Mouse (Mus musculus) spleen, adult 2 months (tissue): Measurements from ENCODE around the gene Tmbim4. TPM values are rescaled to one million over a fixed set of nuclear protein-coding genes. Genes with fewer than 3 reads are reported as not detected.

Experiments
- DNase-seq, 2 experiments: peaks; one replicate each; pipeline versions ENCODE4 v3.0.0 to v3.0.0-alpha.2; 2012 to 2021; ENCODE audit warnings: low spot score in 2 of 2, low read depth in 1 of 2
- H3K27ac ChIP-seq: fragments of 200-500 bp; 2 replicates; pipeline ENCODE4 v1.5.1; 2012; ENCODE audit warnings: low read length, inconsistent platforms; ENCODE audit not compliant: insufficient read depth
- H3K27me3 ChIP-seq: fragments of 200-500 bp; 2 replicates; pipeline ENCODE4 v1.6.1; 2012; ENCODE audit warnings: mild to moderate bottlenecking, moderate library complexity, low read length, inconsistent platforms; ENCODE audit not compliant: control insufficient read depth, insufficient read depth
- H3K36me3 ChIP-seq: fragments of 200-500 bp; 2 replicates; pipeline ENCODE4 v1.6.1; 2012; ENCODE audit warnings: mild to moderate bottlenecking, low read length, inconsistent platforms; ENCODE audit not compliant: control insufficient read depth, insufficient read depth
- H3K4me1 ChIP-seq: fragments of 200-500 bp; 2 replicates; pipeline ENCODE4 v1.6.1; 2011; ENCODE audit warnings: inconsistent platforms; ENCODE audit not compliant: control insufficient read depth, insufficient read depth, insufficient read length
- H3K4me3 ChIP-seq: fragments of 200-500 bp; 2 replicates; pipeline ENCODE4 v1.5.1; 2011; ENCODE audit warnings: mild to moderate bottlenecking, inconsistent platforms; ENCODE audit not compliant: insufficient read depth, insufficient read length; ENCODE audit errors: extremely low read depth
- CTCF ChIP-seq: fragments of 200-500 bp; IDR thresholded peaks from 2 replicates; pipeline ENCODE4 v1.5.1; 2011; ENCODE audit warnings: mild to moderate bottlenecking, inconsistent platforms; ENCODE audit not compliant: insufficient read depth, insufficient read length, insufficient replicate concordance; ENCODE audit errors: extremely low read depth
- POLR2A ChIP-seq: fragments of 200-500 bp; IDR thresholded peaks from 2 replicates; pipeline ENCODE4 v1.6.1; 2011; ENCODE audit warnings: low read depth, low read length, inconsistent platforms
- WGBS: fragments of 180-500 bp; shearing (Covaris S2); methylation state at CpG from one replicate; pipeline ENCODE4 v1.1.7; 2018; 5-methylcytosine and 5-hydroxymethylcytosine counted together
- polyA plus RNA-seq: library from polyadenylated mRNA; depleted of rRNA; stranded (reverse); fragments of >200 nt; gene quantifications from 2 replicates; pipeline ENCODE4 v1.2.3, GENCODE M21; 2012

Tmbim4 gene
- polyA plus RNA-seq, 1 experiment, result 110 TPM

- DNase-seq, result no peak
- WGBS, result 84% methylated on average over 9 of the region's 9 CpGs
- no peak for TF ChIP-seq POLR2A
- no peak overlapping the region for H3K27ac ChIP-seq
- H3K27me3 ChIP-seq, result no peaks in the 10 kb centered on the region
- H3K4me3 ChIP-seq, result no peak overlapping the region
- H3K36me3 ChIP-seq, result peaks cover 2% of the 10 kb centered on the region; the same call in 1 of the 2 replicates
- H3K4me1 ChIP-seq, result no peaks in the 10 kb centered on the region
These were observed 35.5 kb downstream of the Tmbim4 start for GRCm38 (mm10) chr10:120236855-120237254.

GRCm38 (mm10) chr10:120238241-120238640 lies 36.9 kb downstream of the Tmbim4 start:
- Histone ChIP-seq H3K36me3 (no peaks in the 10 kb centered on the region), H3K4me3 (no peak overlapping the region), H3K4me1 (no peaks in the 10 kb centered on the region), H3K27ac (no peak overlapping the region), H3K27me3 (no peaks in the 10 kb centered on the region)
- 85% methylated on average over 8 of the region's 8 CpGs for WGBS
- DNase-seq, result no peak
- TF ChIP-seq POLR2A (no peak), CTCF (no peak)

GRCm38 (mm10) chr10:120239476-120239875 lies 38.1 kb downstream of the Tmbim4 start:
- TF ChIP-seq POLR2A (no peak), CTCF (no peak)
- Histone ChIP-seq H3K27me3 (no peaks in the 10 kb centered on the region), H3K4me3 (no peak overlapping the region), H3K27ac (no peak overlapping the region), H3K36me3 (no peaks in the 10 kb centered on the region), H3K4me1 (no peaks in the 10 kb centered on the region)
- no peak for DNase-seq
- 82% methylated on average over 6 of the region's 6 CpGs for WGBS

DNA sequence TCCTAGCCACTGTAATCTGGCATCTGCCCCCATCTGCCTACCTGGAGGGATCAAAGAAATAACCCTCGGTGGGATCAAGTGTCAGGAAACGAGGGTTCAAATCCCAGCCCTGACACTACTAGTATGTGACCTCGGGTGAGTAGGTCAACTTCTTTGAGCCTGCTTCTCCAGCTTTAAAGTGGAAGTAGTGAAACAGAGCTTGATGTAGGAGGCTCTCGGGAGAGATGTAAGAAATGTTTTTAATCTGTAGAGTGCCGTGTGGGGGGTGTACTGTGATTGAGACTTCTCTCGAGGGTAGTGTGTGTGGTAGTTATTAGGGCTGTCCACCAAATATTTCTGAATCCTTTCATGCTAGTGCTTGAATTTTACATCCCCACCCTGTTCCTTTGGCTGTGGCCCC lies 41.0 kb downstream of the Tmbim4 start:
- 75% methylated on average over 6 of the region's 6 CpGs for WGBS
- Histone ChIP-seq H3K27ac (no peak overlapping the region), H3K36me3 (no peaks in the 10 kb centered on the region), H3K4me1 (no peaks in the 10 kb centered on the region), H3K27me3 (no peaks in the 10 kb centered on the region), H3K4me3 (no peak overlapping the region)
- no peak for TF ChIP-seq CTCF
- no peak for TF ChIP-seq POLR2A
- DNase-seq, result no peak

DNA sequence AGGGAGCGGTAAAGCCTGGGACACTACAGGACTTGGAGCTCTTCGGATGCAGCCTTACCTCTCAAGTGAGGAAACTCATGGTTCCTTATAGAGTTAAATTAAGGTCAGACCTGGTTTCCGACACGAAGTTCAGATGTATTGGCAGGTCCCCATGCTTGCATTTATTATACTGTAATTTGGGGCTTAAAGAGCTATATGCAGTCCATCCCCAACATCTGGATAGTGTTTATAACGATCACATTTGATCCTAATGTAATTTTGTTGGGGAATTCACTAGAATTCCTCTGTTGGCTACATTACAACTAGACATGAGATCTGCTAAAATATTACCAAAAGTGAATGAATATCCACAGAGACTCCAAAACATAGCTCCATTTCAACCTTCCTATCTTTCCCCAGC lies 44.3 kb downstream of the Tmbim4 start:
- WGBS, result 90% methylated on average over 5 of the region's 5 CpGs
- no peak for TF ChIP-seq POLR2A
- no peak for TF ChIP-seq CTCF
- H3K4me3 ChIP-seq, result no peak overlapping the region

DNA sequence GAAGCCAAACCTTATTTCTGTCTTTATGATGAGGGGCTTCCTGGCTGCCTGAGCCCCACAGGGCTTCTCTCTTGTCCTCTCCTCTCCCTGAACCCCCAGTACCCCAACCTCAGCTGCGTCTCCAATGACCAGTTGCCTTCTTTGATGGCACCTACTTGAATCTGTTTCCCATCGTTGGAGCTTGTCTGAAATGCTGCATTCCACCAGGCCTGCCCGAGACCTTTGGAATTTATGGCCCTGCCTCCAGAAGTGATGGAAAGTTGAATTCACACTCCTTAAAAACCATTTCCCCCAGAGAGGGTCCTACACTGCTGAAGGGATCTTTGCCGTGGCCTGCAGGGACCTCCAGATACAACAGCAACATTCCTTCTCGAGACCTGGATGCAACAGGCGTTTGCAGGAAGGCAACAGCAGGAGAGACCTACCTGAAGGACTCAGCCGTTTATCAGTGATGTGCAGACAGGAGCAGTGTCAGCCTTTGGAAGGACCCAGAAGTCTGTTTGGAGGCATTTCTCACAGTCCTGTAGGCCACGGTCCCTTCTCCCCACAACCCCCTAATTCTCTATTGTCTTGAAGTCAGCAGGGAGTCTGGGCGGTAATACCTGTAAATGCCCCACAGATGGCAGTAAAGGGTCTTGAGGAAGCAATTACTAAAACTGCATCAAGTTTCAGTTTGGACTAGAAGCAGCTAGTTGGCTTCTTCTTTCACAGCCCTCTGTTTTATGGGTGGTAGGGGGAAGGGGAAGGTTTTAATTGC lies 45.8 kb downstream of the Tmbim4 start:
- Histone ChIP-seq H3K36me3 (no peaks in the 10 kb centered on the region), H3K27me3 (no peaks in the 10 kb centered on the region), H3K27ac (no peak overlapping the region), H3K4me3 (no peak overlapping the region), H3K4me1 (no peaks in the 10 kb centered on the region)
- WGBS, result 51% methylated on average over 9 of the region's 9 CpGs
- DNase-seq, result peak; percentile 60 to 76
- TF ChIP-seq POLR2A, result no peak
- TF ChIP-seq CTCF, result 0 out of 2 replicates have a peak, but pooled peaks have one; percentile 11

More for the DNA sequence above, 44.3 kb downstream of the Tmbim4 start:
- no peaks in the 10 kb centered on the region for H3K4me1 ChIP-seq
- no peaks in the 10 kb centered on the region for H3K36me3 ChIP-seq
- H3K27me3 ChIP-seq, result no peaks in the 10 kb centered on the region
- DNase-seq, result no peak
- H3K27ac ChIP-seq, result no peak overlapping the region

DNA sequence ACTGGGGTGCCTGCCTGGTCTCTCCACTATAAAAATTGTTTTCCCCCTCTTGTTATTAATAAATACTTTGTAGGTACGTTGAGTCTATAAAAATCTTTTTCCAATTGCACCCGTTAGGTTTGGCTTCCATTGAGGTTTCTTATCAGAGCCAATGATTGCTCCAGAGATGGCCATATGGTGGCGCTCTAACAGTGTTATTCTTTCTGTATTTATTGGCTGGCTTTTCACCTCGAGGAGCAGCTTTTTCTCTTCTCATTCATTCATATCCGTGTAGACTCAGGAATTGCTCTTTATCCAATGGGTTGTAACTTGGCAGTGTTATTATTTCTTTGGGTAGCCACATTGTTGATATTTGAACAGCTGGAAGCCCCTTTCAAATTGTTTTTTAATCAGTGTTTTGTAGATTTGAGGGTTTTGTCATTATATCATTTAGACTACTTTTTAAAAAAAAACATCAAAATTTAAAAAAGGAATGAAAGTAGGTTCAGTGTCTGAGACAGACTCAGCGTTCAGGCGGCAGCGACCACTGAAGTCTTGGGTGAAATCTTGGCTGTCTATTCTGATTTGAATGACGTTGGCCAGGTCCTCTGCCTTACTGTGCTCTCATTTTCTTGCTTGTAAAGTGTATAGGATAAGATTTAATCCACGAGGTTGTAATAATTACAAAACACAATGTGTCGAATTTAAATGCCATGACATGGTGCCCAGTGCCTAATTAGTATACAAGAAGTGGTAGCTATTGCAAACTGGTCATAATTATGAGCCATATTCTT lies 49.7 kb downstream of the Tmbim4 start:
- DNase-seq, result no peak
- Histone ChIP-seq H3K4me1 (no peaks in the 10 kb centered on the region), H3K27me3 (no peaks in the 10 kb centered on the region), H3K4me3 (no peak overlapping the region), H3K36me3 (no peaks in the 10 kb centered on the region), H3K27ac (no peak overlapping the region)
- 68% methylated on average over 11 of the region's 11 CpGs for WGBS
- TF ChIP-seq POLR2A, result no peak
- no peak for TF ChIP-seq CTCF
